Mouse (Mus musculus) lung, embryonic 16.5 days (tissue): ENCODE data around the gene Taf12. TPM values are rescaled to one million over a fixed set of nuclear protein-coding genes. Genes with fewer than 3 reads are reported as not detected.
A peak's percentile ranks its signal among the peaks of the same experiment; 100 is the strongest.
"Not testable (repeated sequence)": the region's sequence is repeated elsewhere in the genome, so short reads cannot be mapped to it uniquely, and the experiment has no call there.

Experiments
- ATAC-seq: fragments of 200-750 bp; cut with Nextera tagmentation; 2 replicates; pipeline ENCODE4 v1.8.0; 2017; ENCODE audit warnings: low read depth, mild to moderate bottlenecking, moderate library complexity
- H3K27ac ChIP-seq: fragments of 300-500 bp; sonication (generic); 2 replicates; pipeline ENCODE4 v1.5.1; 2014; ENCODE audit warnings: mild to moderate bottlenecking, control low read depth, low read length
- H3K27me3 ChIP-seq: fragments of 300-500 bp; sonication (generic); 2 replicates; pipeline ENCODE4 v1.6.1; 2014; ENCODE audit warnings: low read depth, low read length, mixed read lengths; ENCODE audit not compliant: control insufficient read depth, insufficient read depth
- H3K36me3 ChIP-seq: fragments of 300-500 bp; sonication (generic); 2 replicates; pipeline ENCODE4 v1.6.1; 2014; ENCODE audit warnings: low read length; ENCODE audit not compliant: control insufficient read depth, insufficient read depth
- H3K4me1 ChIP-seq: fragments of 300-500 bp; sonication (generic); replicated peaks from 2 replicates; pipeline ENCODE4 v1.6.1; 2014; ENCODE audit warnings: low read length, mixed read lengths; ENCODE audit not compliant: control insufficient read depth, insufficient read depth
- H3K4me2 ChIP-seq: fragments of 300-500 bp; sonication (generic); 2 replicates; pipeline ENCODE4 v1.6.1; 2014; ENCODE audit warnings: low read depth, low read length, control low read depth
- H3K4me3 ChIP-seq: fragments of 300-500 bp; sonication (generic); 2 replicates; pipeline ENCODE4 v1.5.1; 2014; ENCODE audit warnings: mild to moderate bottlenecking, low read length, control low read depth
- H3K9ac ChIP-seq: fragments of 300-500 bp; sonication (generic); 2 replicates; pipeline ENCODE4 v1.6.1; 2014; ENCODE audit warnings: low read length, control low read depth
- H3K9me3 ChIP-seq: fragments of 300-500 bp; sonication (generic); 2 replicates; pipeline ENCODE4 v1.6.1; 2016; ENCODE audit warnings: low read length; ENCODE audit not compliant: control insufficient read depth
- WGBS: fragments of 180-500 bp; shearing (Covaris S2); extraction: QIAGEN DNeasy Blood & Tissue Kit; methylation state at CpG from one replicate; pipeline ENCODE4 v1.1.7; 2014; 5-methylcytosine and 5-hydroxymethylcytosine counted together
- polyA plus RNA-seq: library from polyadenylated mRNA; unstranded; fragments of >200 nt; fragmentation: Nextera tagmentation; extraction: Ambion mirVana; gene quantifications from 2 replicates; pipeline ENCODE4 v1.2.1, GENCODE M21; 2015

Gene Taf12
- polyA plus RNA-seq, 1 experiment from 2014 or later: 48.5 TPM

DNA sequence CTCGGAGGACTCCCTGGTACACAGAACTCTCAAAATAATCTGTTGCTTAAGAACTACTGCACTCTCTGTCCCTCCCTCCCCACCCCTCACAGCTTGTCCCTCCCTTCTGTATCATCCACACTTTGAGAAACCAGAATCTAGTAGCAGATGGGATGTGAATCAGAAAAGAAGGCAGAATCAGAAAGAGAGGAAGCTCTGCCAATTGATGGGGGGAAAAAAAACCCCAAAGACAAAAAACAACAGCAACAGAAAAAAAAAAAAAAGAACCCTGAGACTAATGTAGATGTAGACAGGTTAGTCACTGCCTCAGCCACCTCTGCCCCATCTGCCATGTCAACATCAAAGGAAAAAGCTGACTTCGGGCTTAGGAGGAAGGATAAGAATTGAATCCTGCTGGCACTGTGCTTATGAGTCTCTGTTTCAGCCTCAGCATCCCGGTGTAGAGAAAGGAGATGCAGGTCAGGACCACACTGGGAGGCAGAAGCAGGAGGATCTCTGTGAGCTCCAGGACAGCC lies 7.3 kb upstream of the Taf12 start:
- Histone ChIP-seq H3K4me3 (no peak overlapping the region), H3K4me2 (no peak overlapping the region), H3K4me1 (peaks cover 4% of the 10 kb centered on the region), H3K27ac (no peak overlapping the region), H3K9me3 (no peaks in the 10 kb centered on the region), H3K9ac (no peak overlapping the region), H3K36me3 (no peaks in the 10 kb centered on the region), H3K27me3 (no peaks in the 10 kb centered on the region)
- WGBS: 70% methylated on average over 3 of the region's 3 CpGs
- ATAC-seq: no peak

- H3K36me3 ChIP-seq: no peaks in the 10 kb centered on the region
- H3K27ac ChIP-seq: peak overlapping the region; percentile 93
- no peaks in the 10 kb centered on the region for H3K27me3 ChIP-seq
- peaks cover 6% of the 10 kb centered on the region; the same call in 1 of the 2 replicates for H3K4me1 ChIP-seq
- H3K4me2 ChIP-seq: no peak overlapping the region
- WGBS: 8% methylated on average over 6 of the region's 6 CpGs
- no peak overlapping the region for H3K4me3 ChIP-seq
- no peak for ATAC-seq
- H3K9ac ChIP-seq: no peak overlapping the region
- no peaks in the 10 kb centered on the region for H3K9me3 ChIP-seq
Observed at GRCm38 (mm10) chr4:132268871-132269739, 5.1 kb upstream of the Taf12 start.

DNA sequence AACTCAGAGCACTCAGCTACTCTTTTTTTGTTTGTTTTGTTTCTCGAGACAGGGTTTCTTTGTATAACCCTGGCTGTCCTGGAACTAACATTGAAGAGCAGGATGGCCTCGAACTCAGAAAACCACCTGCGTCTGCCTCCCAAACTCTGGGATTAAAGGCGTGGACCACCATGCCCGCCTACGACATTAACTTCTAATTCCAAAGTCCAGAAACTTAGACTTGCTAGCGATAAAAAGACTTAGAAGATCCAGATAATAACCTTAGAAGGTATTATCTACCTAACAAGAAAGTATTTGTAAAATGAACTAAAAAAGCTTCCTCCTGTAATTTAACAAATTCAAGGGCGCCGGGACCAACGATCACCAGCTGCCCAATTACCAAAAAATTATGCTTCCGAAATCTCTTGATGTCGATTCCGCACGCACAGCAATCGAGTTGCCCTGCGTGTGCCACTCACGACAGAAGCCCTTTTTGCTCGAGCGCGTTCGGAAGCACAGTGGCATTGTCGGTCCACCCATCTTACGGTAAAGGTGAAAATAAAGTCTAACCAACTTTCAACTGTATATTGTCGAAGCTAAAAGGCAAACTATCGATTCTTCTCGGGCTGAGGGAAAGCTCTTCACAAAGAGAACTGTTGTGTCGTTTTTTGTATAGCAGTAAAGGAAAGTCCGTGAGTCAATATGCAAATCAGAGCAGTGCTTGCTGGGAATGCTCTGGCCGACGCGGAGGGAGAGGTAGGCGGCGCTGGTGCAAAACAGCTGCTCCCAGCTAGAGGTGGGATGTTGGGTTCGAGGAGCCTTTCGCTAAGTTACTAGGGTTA lies 4.2 kb upstream of the Taf12 start:
- ATAC-seq: peak; percentile 79
- H3K27me3 ChIP-seq: no peaks in the 10 kb centered on the region
- peak overlapping the region; percentile 53 for H3K4me2 ChIP-seq
- H3K9ac ChIP-seq: peak overlapping the region; percentile 62
- H3K4me3 ChIP-seq: peak overlapping the region; percentile 28
- peak overlapping the region; percentile 93 for H3K27ac ChIP-seq
- H3K9me3 ChIP-seq: no peaks in the 10 kb centered on the region
- peaks cover 6% of the 10 kb centered on the region; the same call in 1 of the 2 replicates for H3K4me1 ChIP-seq
- no peaks in the 10 kb centered on the region for H3K36me3 ChIP-seq
- under 1% methylated on average over 35 of the region's 35 CpGs for WGBS

DNA sequence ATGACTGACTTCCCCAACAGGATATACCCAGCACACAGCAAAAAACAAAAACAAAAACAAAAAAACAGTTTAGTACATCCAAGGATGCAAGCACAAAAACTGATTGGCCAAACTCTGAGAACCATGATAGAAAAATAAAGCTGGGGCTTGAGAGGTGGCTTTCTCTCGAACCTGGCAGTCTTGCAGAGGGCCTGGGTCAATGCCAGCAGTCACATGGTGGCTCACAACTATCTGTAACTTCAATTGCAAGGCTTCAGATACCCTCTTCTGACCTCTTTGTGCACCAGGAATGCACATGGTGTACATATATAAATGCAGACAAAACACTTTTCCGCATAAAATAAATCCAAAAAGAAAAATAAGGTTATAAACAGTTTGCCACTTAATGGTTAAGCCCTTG lies 1.0 kb upstream of the Taf12 start:
- no peaks in the 10 kb centered on the region for H3K27me3 ChIP-seq
- H3K4me2 ChIP-seq: peak overlapping the region; percentile 80
- WGBS: 50% methylated on average over 2 of the region's 2 CpGs
- H3K27ac ChIP-seq: no peak overlapping the region
- ATAC-seq: no peak
- no peaks in the 10 kb centered on the region for H3K9me3 ChIP-seq
- peak overlapping the region; percentile 89 for H3K9ac ChIP-seq
- H3K4me1 ChIP-seq: peaks cover 6% of the 10 kb centered on the region; the same call in 1 of the 2 replicates
- H3K4me3 ChIP-seq: peak overlapping the region; percentile 76
- H3K36me3 ChIP-seq: no peaks in the 10 kb centered on the region

DNA sequence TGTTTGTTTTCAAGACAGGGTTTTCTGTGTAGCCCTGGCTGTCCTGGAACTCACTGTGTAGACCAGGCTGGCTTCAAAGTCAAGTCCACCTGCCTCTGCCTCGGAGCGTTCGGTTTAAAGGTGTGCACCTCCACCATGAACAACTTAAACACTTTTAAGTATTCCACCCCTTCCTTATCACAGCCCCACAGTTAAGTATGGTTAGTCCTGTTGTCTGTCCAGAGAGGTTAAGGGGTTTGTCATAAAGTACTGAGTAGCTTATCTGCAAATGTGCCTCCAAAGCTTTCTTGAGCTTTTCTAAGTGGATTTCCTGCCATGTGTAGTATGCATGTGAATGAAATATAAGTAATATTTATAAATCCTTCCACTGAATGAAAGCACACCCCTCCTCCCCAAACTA lies 1.8 kb downstream of the Taf12 start:
- 75% methylated on average over 3 of the region's 3 CpGs for WGBS
- H3K4me2 ChIP-seq: no peak overlapping the region
- H3K9ac ChIP-seq: no peak overlapping the region

DNA sequence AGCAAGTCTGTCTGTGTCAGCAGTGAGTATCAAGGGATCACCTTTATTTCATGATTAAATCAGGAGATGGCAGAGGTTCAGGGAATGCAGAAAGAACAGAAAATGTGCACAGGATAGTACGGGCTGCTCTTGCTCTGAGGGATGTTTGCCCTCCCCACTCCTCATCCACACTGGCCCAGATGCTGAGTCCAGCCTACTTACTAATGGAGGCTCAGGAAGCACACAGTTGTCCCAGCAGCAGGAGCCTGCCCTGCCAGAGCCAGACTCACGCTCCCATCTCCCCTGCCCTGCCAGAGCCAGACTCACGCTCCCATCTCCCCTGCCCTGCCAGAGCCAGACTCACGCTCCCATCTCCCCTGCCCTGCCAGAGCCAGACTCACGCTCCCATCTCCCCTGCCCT lies 14.7 kb downstream of the Taf12 start:
- not testable (repeated sequence) for H3K4me3 ChIP-seq, H3K27me3 ChIP-seq, H3K9ac ChIP-seq, H3K9me3 ChIP-seq, ATAC-seq, H3K27ac ChIP-seq, H3K4me2 ChIP-seq, H3K4me1 ChIP-seq
- WGBS: 86% methylated on average over 2 of the region's 5 CpGs
- H3K36me3 ChIP-seq: peaks cover 32% of the 10 kb centered on the region

More for the DNA sequence above, 1.8 kb downstream of the Taf12 start:
- Histone ChIP-seq H3K4me3 (no peak overlapping the region), H3K27ac (no peak overlapping the region), H3K36me3 (no peaks in the 10 kb centered on the region), H3K4me1 (peaks cover 6% of the 10 kb centered on the region; the same call in 1 of the 2 replicates), H3K27me3 (no peaks in the 10 kb centered on the region), H3K9me3 (no peaks in the 10 kb centered on the region)
- no peak for ATAC-seq

DNA sequence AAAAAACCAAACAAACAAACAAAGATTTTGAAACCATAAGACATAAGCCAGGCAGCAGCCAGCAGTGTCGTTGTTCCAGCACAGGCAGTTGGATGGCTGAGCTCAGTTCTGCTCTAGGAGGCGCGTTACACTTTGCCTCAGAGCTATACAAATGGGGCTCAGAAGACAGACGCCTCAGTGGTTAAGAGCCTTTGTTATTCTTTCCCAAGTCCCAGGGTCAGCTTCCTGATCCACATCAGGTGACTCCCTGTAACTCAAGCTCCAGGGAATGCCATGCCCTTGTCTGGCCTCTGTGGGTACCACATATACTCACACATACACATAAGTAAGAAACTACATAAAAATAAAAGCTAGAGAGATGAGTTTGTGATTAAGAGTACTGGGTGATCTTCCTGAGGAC lies 16.9 kb downstream of the Taf12 start:
- no peak for ATAC-seq
- no peaks in the 10 kb centered on the region for H3K4me1 ChIP-seq
- H3K4me3 ChIP-seq: no peak overlapping the region
- 92% methylated on average over 4 of the region's 4 CpGs for WGBS
- no peak overlapping the region for H3K27ac ChIP-seq
- H3K36me3 ChIP-seq: peaks cover 20% of the 10 kb centered on the region
- H3K9me3 ChIP-seq: peaks cover 5% of the 10 kb centered on the region; the same call in 1 of the 2 replicates
- no peak overlapping the region for H3K9ac ChIP-seq
- no peaks in the 10 kb centered on the region for H3K27me3 ChIP-seq
- H3K4me2 ChIP-seq: no peak overlapping the region

DNA sequence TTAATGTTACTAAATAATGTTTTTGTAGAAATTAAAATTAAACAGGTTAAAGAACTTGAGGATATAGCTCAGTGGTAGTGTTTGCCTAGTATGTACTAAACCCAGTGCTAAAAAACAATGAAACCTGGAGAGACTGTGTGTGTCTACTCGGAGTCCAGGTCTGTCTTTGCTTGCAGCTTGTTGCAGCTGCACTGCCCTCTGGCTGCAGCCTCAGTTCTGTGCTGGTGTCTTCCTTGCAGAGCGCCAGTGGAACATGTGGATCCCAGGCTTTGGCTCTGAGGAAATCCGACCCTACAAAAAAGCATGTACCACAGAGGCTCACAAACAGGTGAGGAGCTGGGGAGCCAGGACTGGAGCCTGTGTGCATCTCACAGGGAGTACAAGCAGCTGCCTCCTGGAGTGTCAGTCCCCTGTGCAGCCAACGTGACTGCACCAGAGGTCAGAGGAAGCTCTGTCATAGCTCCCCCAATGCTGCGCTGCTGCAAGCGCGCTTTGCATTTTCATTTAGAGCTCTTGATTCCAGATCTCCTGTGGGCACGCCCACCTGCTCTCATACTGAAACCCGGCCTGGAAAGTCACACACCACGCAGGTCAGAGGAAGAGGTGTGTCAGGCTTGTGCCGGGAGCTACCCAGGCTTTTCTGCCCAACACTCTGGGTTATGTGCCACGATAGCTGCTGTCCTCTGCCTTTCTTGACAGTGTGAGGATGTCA lies 17.6 kb downstream of the Taf12 start:
- ATAC-seq: no peak
- H3K36me3 ChIP-seq: peaks cover 16% of the 10 kb centered on the region
- no peak overlapping the region for H3K4me2 ChIP-seq
- no peaks in the 10 kb centered on the region for H3K27me3 ChIP-seq
- H3K4me1 ChIP-seq: no peaks in the 10 kb centered on the region
- H3K9ac ChIP-seq: no peak overlapping the region
- 83% methylated on average over 12 of the region's 12 CpGs for WGBS
- no peak overlapping the region for H3K4me3 ChIP-seq
- H3K27ac ChIP-seq: no peak overlapping the region
- H3K9me3 ChIP-seq: peaks cover 5% of the 10 kb centered on the region; the same call in 1 of the 2 replicates
